Comparison of ENCODE assay signal across 8 mouse cellular contexts in genomic region chr17:46283140-46283539, GRCm38 (mm10). TPM values are rescaled to one million over a fixed set of nuclear protein-coding genes. Genes with fewer than 3 reads are reported as not detected.
DNase-seq lines count a peak whose midpoint lies in the region; ATAC-seq and TF ChIP-seq lines count a peak whose summit lies in the region.

No protein-coding gene starts in this region.

- H3K4me3 ChIP-seq in heart, embryonic 14.5 days (ENCODE audit: control insufficient read depth in 1 of 2, insufficient read depth in 1 of 2, low read depth in 1 of 2, low read length in 2 of 2), result peak overlapping the region; percentile 4 to 80; a peak in 3 of 4 replicates
- H3K4me3 ChIP-seq in G1E (ENCODE audit: low read depth, low read length), result peak overlapping the region; percentile 77; the same call in 1 of the 2 replicates
- H3K4me3 ChIP-seq in hindbrain, embryonic 10.5 days, result peak overlapping the region; percentile 86
- peak overlapping the region; percentile 80 for H3K4me3 ChIP-seq in liver, embryonic 15.5 days (replicated peaks)

- H3K27me3 ChIP-seq in heart, embryonic 14.5 days (ENCODE audit: control insufficient read depth, insufficient read depth, low read length), result no peaks in the 10 kb centered on the region
- peaks cover 19% of the 10 kb centered on the region for H3K27me3 ChIP-seq in G1E (ENCODE audit: insufficient read depth, low read length)
- H3K27me3 ChIP-seq in hindbrain, embryonic 10.5 days (ENCODE audit: insufficient read depth, poor library complexity, severe bottlenecking), result 0 out of 2 replicates have a peak, but pooled peaks cover 3% of the 10 kb centered on the region
- H3K27me3 ChIP-seq in liver, embryonic 15.5 days, result peaks cover 8% of the 10 kb centered on the region

- peak overlapping the region; percentile 86; the same call in 1 of the 2 replicates for H3K9ac ChIP-seq in heart, embryonic 14.5 days (ENCODE audit: low read length)
- peak overlapping the region; percentile 30; the same call in 1 of the 2 replicates for H3K9ac ChIP-seq in liver, embryonic 15.5 days

- 26% methylated on average over 9 of the region's 9 CpGs for WGBS in heart, embryonic 14.5 days
- WGBS in hindbrain, embryonic 10.5 days, result 23% methylated on average over 9 of the region's 9 CpGs
- WGBS in liver, embryonic 15.5 days (ENCODE audit: insufficient replicate concordance), result 23% methylated on average over 9 of the region's 9 CpGs

- H3K4me2 ChIP-seq in heart, embryonic 14.5 days (ENCODE audit: low read length), result peak overlapping the region; percentile 94
- H3K4me2 ChIP-seq in liver, embryonic 15.5 days, result peak overlapping the region; percentile 95

- peak overlapping the region in 1 of 2 experiments; percentile 88; a peak in 1 of 4 replicates for H3K27ac ChIP-seq in heart, embryonic 14.5 days (replicated peaks in 1 of 2; ENCODE audit: control insufficient read depth in 1 of 2, insufficient read depth in 1 of 2, low read depth in 2 of 2, low read length in 2 of 2)
- H3K27ac ChIP-seq in hindbrain, embryonic 10.5 days, result peak overlapping the region; percentile 90
- H3K27ac ChIP-seq in liver, embryonic 15.5 days (replicated peaks), result no peak overlapping the region

- DNase-seq in heart, adult 11 months, result no peak
- DNase-seq in G1E (ENCODE audit: low spot score), result peak; percentile 29
- DNase-seq in hindbrain, embryonic 10.5 days (ENCODE audit: low spot score), result no peak
- DNase-seq in gastrocnemius, adult 18-20 months (ENCODE audit: low spot score), result no peak
- DNase-seq in ovary, postnatal 10 days (ENCODE audit: low spot score), result no peak
- no peak for DNase-seq in embryo, embryonic 11 days

- TF ChIP-seq CTCF in G1E (IDR thresholded peaks at IDR 0.05; ENCODE audit: low read depth, low read length), result no peak

- H3K36me3 ChIP-seq in heart, embryonic 14.5 days (ENCODE audit: control insufficient read depth, insufficient read depth, low read length), result peaks cover 25% of the 10 kb centered on the region
- H3K36me3 ChIP-seq in G1E (replicated peaks), result peaks cover 38% of the 10 kb centered on the region
- peaks cover 28% of the 10 kb centered on the region for H3K36me3 ChIP-seq in hindbrain, embryonic 10.5 days
- H3K36me3 ChIP-seq in liver, embryonic 15.5 days (replicated peaks), result peaks cover 27% of the 10 kb centered on the region

- peaks cover 10 to 26% of the 10 kb centered on the region in 2 experiments for H3K4me1 ChIP-seq in heart, embryonic 14.5 days (ENCODE audit: control insufficient read depth in 2 of 2, insufficient read depth in 2 of 2, low read length in 2 of 2)
- H3K4me1 ChIP-seq in G1E (ENCODE audit: insufficient read depth, low read depth, low read length), result peaks cover 42% of the 10 kb centered on the region
- peaks cover 58% of the 10 kb centered on the region for H3K4me1 ChIP-seq in hindbrain, embryonic 10.5 days (replicated peaks)
- H3K4me1 ChIP-seq in liver, embryonic 15.5 days (replicated peaks), result peaks cover 20% of the 10 kb centered on the region

- no peak for ATAC-seq in heart, embryonic 14.5 days (ENCODE audit: insufficient number of reproducible peaks, insufficient read depth, low FRiP score, low read depth)
- no peak for ATAC-seq in G1E (ENCODE audit: extremely low read depth, insufficient number of reproducible peaks, low FRiP score, poor library complexity, severe bottlenecking)
- ATAC-seq in liver, embryonic 15.5 days (ENCODE audit: insufficient read depth), result peak; percentile 20; the same call in 1 of the 2 replicates

- H3K9me3 ChIP-seq in heart, embryonic 14.5 days (ENCODE audit: control insufficient read depth, low read length), result no peaks in the 10 kb centered on the region
- H3K9me3 ChIP-seq in G1E (replicated peaks), result no peaks in the 10 kb centered on the region
- no peaks in the 10 kb centered on the region for H3K9me3 ChIP-seq in hindbrain, embryonic 10.5 days
- H3K9me3 ChIP-seq in liver, embryonic 15.5 days (replicated peaks), result no peaks in the 10 kb centered on the region

RNA-seq across cellular contexts. Expression of gene Tjap1, which starts 0.3 kb away (rescaled TPM):
- polyA plus RNA-seq in heart, embryonic 14.5 days (2014; fragmentation: Nextera tagmentation; extraction: Ambion mirVana), result 33.0 and 34.6 TPM in 2 replicates
- total RNA-seq in G1E (2014; fragmentation: Nextera tagmentation), result 35.3 and 48.1 TPM in 2 replicates
- 12.9 and 13.0 TPM in 2 replicates for total RNA-seq in G1E (2017)
- 110 and 121 TPM in 2 replicates for polyA plus RNA-seq in G1E (2012)
- polyA plus RNA-seq in hindbrain, embryonic 10.5 days (2016; fragmentation: Nextera tagmentation; extraction: Ambion mirVana), result 60.1 and 67.3 TPM in 2 replicates
- 9.8 and 10.5 TPM in 2 replicates for polyA plus RNA-seq in liver, embryonic 15.5 days (2015; fragmentation: Nextera tagmentation; extraction: Ambion mirVana)
- 10 to 100 TPM; 32.1 to 48.1 TPM for total RNA-seq in gastrocnemius, adult 18-20 months (2021)

RNA-seq across cellular contexts. Expression of gene Dlk2, which starts 14.1 kb away (rescaled TPM):
- 0.19 and 0.57 TPM in 2 replicates for polyA plus RNA-seq in heart, embryonic 14.5 days (2014; fragmentation: Nextera tagmentation; extraction: Ambion mirVana)
- total RNA-seq in G1E (2014; fragmentation: Nextera tagmentation) (not detected in 2 replicates), G1E (2017) (0.22 TPM in 1 of 2 replicates, not detected in the other)
- not detected in 2 replicates for polyA plus RNA-seq in G1E (2012)
- 1.4 and 1.5 TPM in 2 replicates for polyA plus RNA-seq in hindbrain, embryonic 10.5 days (2016; fragmentation: Nextera tagmentation; extraction: Ambion mirVana)
- polyA plus RNA-seq in liver, embryonic 15.5 days (2015; fragmentation: Nextera tagmentation; extraction: Ambion mirVana), result 0.24 TPM in 1 of 2 replicates, not detected in the other
- total RNA-seq in gastrocnemius, adult 18-20 months (2021), result not detected

RNA-seq across cellular contexts. Expression of gene Lrrc73, which starts 29.8 kb away (rescaled TPM):
- 0.53 and 0.92 TPM in 2 replicates for polyA plus RNA-seq in heart, embryonic 14.5 days (2014; fragmentation: Nextera tagmentation; extraction: Ambion mirVana)
- total RNA-seq in G1E (2014; fragmentation: Nextera tagmentation) (0.38 TPM in 1 of 2 replicates, not detected in the other), G1E (2017) (0.27 and 0.70 TPM in 2 replicates)
- polyA plus RNA-seq in G1E (2012), result 1.5 and 2.4 TPM in 2 replicates
- polyA plus RNA-seq in hindbrain, embryonic 10.5 days (2016; fragmentation: Nextera tagmentation; extraction: Ambion mirVana), result 2.0 and 3.8 TPM in 2 replicates
- polyA plus RNA-seq in liver, embryonic 15.5 days (2015; fragmentation: Nextera tagmentation; extraction: Ambion mirVana), result 0.08 TPM in 1 of 2 replicates, not detected in the other
- under 1 TPM; 0.14 to 0.21 TPM for total RNA-seq in gastrocnemius, adult 18-20 months (2021)

RNA-seq across cellular contexts. Expression of gene Yipf3, which starts 35.3 kb away (rescaled TPM):
- polyA plus RNA-seq in heart, embryonic 14.5 days (2014; fragmentation: Nextera tagmentation; extraction: Ambion mirVana), result 90.8 and 93.0 TPM in 2 replicates
- 31.3 and 32.5 TPM in 2 replicates for total RNA-seq in G1E (2014; fragmentation: Nextera tagmentation)
- total RNA-seq in G1E (2017), result 28.1 and 40.0 TPM in 2 replicates
- polyA plus RNA-seq in G1E (2012), result 72.2 and 72.4 TPM in 2 replicates
- 73.1 and 85.0 TPM in 2 replicates for polyA plus RNA-seq in hindbrain, embryonic 10.5 days (2016; fragmentation: Nextera tagmentation; extraction: Ambion mirVana)
- 44.2 and 59.9 TPM in 2 replicates for polyA plus RNA-seq in liver, embryonic 15.5 days (2015; fragmentation: Nextera tagmentation; extraction: Ambion mirVana)
- 10 to 100 TPM; 46.7 to 60.1 TPM for total RNA-seq in gastrocnemius, adult 18-20 months (2021)

RNA-seq across cellular contexts. Expression of gene Polr1c, which starts 35.3 kb away (rescaled TPM):
- 43.6 and 48.7 TPM in 2 replicates for polyA plus RNA-seq in heart, embryonic 14.5 days (2014; fragmentation: Nextera tagmentation; extraction: Ambion mirVana)
- total RNA-seq in G1E (2014; fragmentation: Nextera tagmentation) (56.4 and 76.2 TPM in 2 replicates), G1E (2017) (64.1 and 71.0 TPM in 2 replicates)
- 17.7 and 26.6 TPM in 2 replicates for polyA plus RNA-seq in G1E (2012)
- 107 and 135 TPM in 2 replicates for polyA plus RNA-seq in hindbrain, embryonic 10.5 days (2016; fragmentation: Nextera tagmentation; extraction: Ambion mirVana)
- polyA plus RNA-seq in liver, embryonic 15.5 days (2015; fragmentation: Nextera tagmentation; extraction: Ambion mirVana), result 29.0 and 30.6 TPM in 2 replicates
- 10 to 100 TPM; 15.0 to 15.1 TPM for total RNA-seq in gastrocnemius, adult 18-20 months (2021)
